Mouse (Mus musculus) forebrain, embryonic 12.5 days (tissue): Measurements from ENCODE around the gene Il4i1. TPM values are rescaled to one million over a fixed set of nuclear protein-coding genes. Genes with fewer than 3 reads are reported as not detected.

Source experiments
- ATAC-seq: fragments of 200-750 bp; cut with Nextera tagmentation; 2 replicates; pipeline ENCODE4 v1.8.0; 2017; ENCODE audit warnings: moderate TSS enrichment; ENCODE audit not compliant: low FRiP score
- H3K27ac ChIP-seq: fragments of 300-500 bp; sonication (generic); 2 replicates; pipeline ENCODE4 v1.5.1; 2016; ENCODE audit warnings: mild to moderate bottlenecking
- H3K27me3 ChIP-seq: fragments of 300-500 bp; sonication (generic); 2 replicates; pipeline ENCODE4 v1.6.1; 2016; ENCODE audit warnings: mild to moderate bottlenecking
- H3K36me3 ChIP-seq: fragments of 300-500 bp; sonication (generic); replicated peaks from 2 replicates; pipeline ENCODE4 v1.6.1; 2016; ENCODE audit warnings: mild to moderate bottlenecking
- H3K4me1 ChIP-seq: fragments of 300-500 bp; sonication (generic); 2 replicates; pipeline ENCODE4 v1.6.1; 2016
- H3K4me2 ChIP-seq: fragments of 300-500 bp; sonication (generic); 2 replicates; pipeline ENCODE4 v1.6.1; 2016; ENCODE audit warnings: mild to moderate bottlenecking, moderate library complexity
- H3K4me3 ChIP-seq: fragments of 300-500 bp; sonication (generic); replicated peaks from 2 replicates; pipeline ENCODE4 v1.5.1; 2016; ENCODE audit warnings: mild to moderate bottlenecking
- H3K9ac ChIP-seq: fragments of 300-500 bp; sonication (generic); 2 replicates; pipeline ENCODE4 v1.6.1; 2016; ENCODE audit warnings: mild to moderate bottlenecking
- H3K9me3 ChIP-seq: fragments of 300-500 bp; sonication (generic); 2 replicates; pipeline ENCODE4 v1.6.1; 2016
- WGBS: fragments of 180-500 bp; shearing (Covaris S2); methylation state at CpG from one replicate; pipeline ENCODE4 v1.1.7; 2016; 5-methylcytosine and 5-hydroxymethylcytosine counted together
- polyA plus RNA-seq: library from polyadenylated mRNA; unstranded; fragments of >200 nt; fragmentation: Nextera tagmentation; extraction: Ambion mirVana; gene quantifications from 2 replicates; pipeline ENCODE4 v1.2.1, GENCODE M21; 2016

Il4i1 gene
- 2.3 and 2.5 TPM in 2 replicates for polyA plus RNA-seq

DNA sequence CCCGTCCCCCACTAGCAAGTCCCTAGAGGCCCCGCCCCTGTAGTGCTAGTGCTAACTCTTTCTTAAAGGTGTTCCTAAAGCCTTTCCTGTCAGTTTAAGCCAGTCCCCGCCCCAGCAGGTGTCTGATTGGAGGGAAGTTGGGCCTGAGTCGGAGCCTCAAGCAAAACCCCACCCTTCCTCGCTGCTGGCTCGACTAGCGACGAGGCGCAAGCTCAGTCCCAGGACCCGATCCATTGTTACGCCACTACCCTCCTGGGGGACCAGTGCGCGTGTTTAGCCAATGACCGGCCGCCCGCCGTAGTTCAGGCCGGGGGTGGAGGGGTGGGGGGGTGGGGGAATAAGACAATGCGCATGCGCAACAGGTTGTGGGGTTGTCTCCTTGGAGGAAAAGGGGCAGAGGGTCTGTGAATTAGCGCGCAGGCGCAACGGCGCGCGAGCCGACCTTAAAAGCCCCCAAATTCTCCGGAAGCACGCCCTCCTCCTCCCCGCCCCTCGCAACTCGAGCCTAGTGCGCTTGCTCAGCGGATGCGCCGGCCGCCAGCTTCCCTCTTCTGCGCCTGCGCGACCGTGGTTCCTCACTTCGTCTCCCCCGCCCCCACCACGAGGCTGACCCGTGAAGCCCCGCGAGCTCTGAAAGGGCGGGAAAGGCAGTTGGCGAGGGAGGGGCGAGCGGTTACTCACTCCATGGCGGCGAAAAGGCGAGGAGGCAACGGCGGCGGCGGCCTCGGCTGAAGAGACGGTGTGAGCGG lies at the start of gene Il4i1, which contains the start of gene Nup62:
Gene Il4i1, plus strand, starts transcription at position 667 of the 749 bp plus-strand sequence.
Gene Nup62, plus strand, starts transcription at position 368 of the 749 bp plus-strand sequence.
- Histone ChIP-seq H3K27me3 (no peaks in the 10 kb centered on the region), H3K4me1 (peaks cover 47% of the 10 kb centered on the region), H3K9me3 (no peaks in the 10 kb centered on the region), H3K27ac (peak within 1 kb of the TSS; percentile 98), H3K36me3 (peaks cover 36% of the 10 kb centered on the region), H3K9ac (peak within 1 kb of the TSS; percentile 87), H3K4me2 (peak within 1 kb of the TSS; percentile 90), H3K4me3 (peak within 1 kb of the TSS; percentile 86)
- ATAC-seq, result peak; percentile 95
- WGBS, result under 1% methylated on average over 62 of the region's 62 CpGs

DNA sequence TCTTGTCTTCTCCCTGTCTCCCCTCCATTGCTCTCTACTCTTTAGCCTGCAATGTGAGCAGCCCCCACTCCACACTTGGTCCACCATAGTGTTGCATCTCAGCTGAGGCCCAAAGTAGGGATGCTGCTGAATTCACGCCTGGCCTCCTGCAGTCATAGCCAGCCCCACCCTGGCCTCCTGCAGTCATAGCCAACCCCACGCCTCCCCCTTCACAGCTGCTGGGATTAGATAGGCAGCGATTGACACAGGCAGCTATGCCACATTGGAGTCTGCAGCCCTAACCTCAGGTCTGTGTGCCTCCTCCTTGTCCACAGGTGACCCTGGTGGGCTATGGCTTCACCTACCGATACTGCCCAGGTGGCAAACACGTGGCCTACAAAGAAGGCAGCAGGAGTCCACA lies 48.1 kb upstream of the Il4i1 start:
- H3K36me3 ChIP-seq, result peaks cover 76% of the 10 kb centered on the region

GRCm38 (mm10) chr7:44770046-44770578 lies 46.1 kb upstream of the Il4i1 start:
- peaks cover 82% of the 10 kb centered on the region for H3K36me3 ChIP-seq
- no peak for ATAC-seq
- no peaks in the 10 kb centered on the region for H3K4me1 ChIP-seq
- no peaks in the 10 kb centered on the region for H3K9me3 ChIP-seq
- no peak overlapping the region for H3K27ac ChIP-seq
- WGBS, result 16% methylated on average over 6 of the region's 6 CpGs
- no peak overlapping the region for H3K4me3 ChIP-seq
- no peaks in the 10 kb centered on the region for H3K27me3 ChIP-seq
- no peak overlapping the region for H3K9ac ChIP-seq
- no peak overlapping the region for H3K4me2 ChIP-seq

More for the DNA sequence above, 48.1 kb upstream of the Il4i1 start:
- H3K4me3 ChIP-seq, result no peak overlapping the region
- ATAC-seq, result no peak
- H3K27me3 ChIP-seq, result no peaks in the 10 kb centered on the region
- no peaks in the 10 kb centered on the region for H3K4me1 ChIP-seq
- 85% methylated on average over 5 of the region's 5 CpGs for WGBS
- no peak overlapping the region for H3K27ac ChIP-seq
- no peak overlapping the region for H3K9ac ChIP-seq
- no peak overlapping the region for H3K4me2 ChIP-seq
- no peaks in the 10 kb centered on the region for H3K9me3 ChIP-seq

DNA sequence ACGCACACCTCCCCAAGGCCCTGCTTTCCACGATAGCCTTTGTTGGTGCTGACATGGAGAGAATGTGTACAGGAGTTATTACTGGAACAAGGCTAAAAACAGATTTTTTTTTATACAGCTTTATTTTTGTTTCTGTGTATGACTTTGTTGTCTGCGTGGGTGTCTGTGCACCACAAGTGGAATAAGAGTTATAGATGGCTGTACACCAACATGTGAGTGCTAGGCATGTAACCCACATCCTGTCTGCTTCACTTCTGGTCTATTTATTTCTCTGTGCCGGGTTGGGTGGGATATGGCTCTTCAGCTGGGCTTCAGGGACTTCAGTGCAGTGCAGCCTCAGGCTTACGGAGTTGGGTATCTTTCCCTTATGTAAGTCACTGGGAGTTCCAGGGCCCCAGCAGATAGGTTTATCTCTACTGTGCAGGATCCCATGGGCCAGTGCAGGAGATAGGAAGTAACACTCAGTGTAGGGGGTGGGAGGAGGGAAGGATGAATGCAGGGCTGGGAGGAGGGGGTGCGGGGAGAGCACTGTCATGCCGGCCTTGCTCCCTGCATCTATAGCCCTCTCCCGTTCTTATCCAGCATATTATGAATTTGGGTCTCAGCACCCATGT lies 43.5 kb upstream of the Il4i1 start:
- H3K27me3 ChIP-seq, result no peaks in the 10 kb centered on the region
- no peaks in the 10 kb centered on the region for H3K9me3 ChIP-seq
- no peaks in the 10 kb centered on the region for H3K4me1 ChIP-seq
- ATAC-seq, result no peak
- 90% methylated on average over 8 of the region's 8 CpGs for WGBS
- H3K4me2 ChIP-seq, result no peak overlapping the region
- no peak overlapping the region for H3K4me3 ChIP-seq
- no peak overlapping the region for H3K27ac ChIP-seq
- no peak overlapping the region for H3K9ac ChIP-seq
- H3K36me3 ChIP-seq, result peaks cover 74% of the 10 kb centered on the region

DNA sequence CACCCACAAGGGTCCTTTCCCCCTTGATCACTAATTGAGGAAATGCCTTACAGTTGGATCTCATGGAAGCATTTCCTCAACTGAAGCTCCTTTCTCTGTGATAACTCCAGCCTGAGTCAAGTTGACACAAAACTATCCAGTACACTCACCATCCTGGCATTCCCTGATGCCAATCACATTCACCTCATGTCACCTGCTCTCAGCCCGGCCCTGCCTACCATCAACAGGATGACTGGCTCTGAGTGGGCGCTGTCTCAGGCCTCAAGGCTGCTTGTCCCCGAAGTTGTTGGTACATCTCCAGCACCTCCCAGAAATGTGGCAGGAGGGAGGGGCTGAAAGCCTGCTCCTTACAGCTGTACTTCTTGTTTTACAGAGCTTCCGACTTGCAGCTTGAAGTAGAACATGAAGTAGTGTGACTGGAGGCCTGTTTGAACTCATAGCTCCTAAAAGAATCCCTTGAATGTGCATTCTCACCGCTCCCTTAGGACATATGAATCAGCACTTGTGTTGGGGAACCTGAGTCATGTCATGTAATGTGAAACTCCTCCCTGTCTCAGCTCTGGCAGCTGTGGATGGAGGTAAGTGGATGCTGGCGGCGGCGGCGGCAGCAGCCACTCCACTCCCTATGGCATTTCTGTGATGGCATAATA lies 39.2 kb upstream of the Il4i1 start:
- H3K9ac ChIP-seq, result no peak overlapping the region
- no peaks in the 10 kb centered on the region for H3K27me3 ChIP-seq
- no peak for ATAC-seq
- H3K27ac ChIP-seq, result no peak overlapping the region
- no peaks in the 10 kb centered on the region for H3K4me1 ChIP-seq
- 93% methylated on average over 9 of the region's 9 CpGs for WGBS
- peaks cover 38% of the 10 kb centered on the region for H3K36me3 ChIP-seq
- H3K9me3 ChIP-seq, result no peaks in the 10 kb centered on the region
- H3K4me3 ChIP-seq, result no peak overlapping the region
- no peak overlapping the region for H3K4me2 ChIP-seq

DNA sequence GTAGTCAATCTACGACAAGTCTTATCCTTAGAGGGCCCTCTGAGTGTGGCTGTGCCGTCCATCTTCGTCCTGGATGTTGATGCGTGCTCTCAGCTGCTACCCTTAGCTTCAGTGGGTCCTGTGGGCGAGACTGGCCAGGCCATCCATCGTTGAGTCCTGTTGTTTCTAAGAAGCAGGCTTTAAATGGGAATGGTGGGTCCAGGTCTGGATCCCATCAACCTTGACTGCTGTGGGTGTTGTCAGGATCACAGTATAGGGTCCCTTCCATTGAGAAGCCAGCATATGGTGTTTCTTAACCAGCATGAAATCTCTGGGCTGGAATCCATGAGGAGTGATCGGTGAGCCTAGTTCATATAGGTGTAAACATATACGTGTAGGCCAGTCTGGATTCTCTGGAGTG lies 36.1 kb upstream of the Il4i1 start:
- Histone ChIP-seq H3K27me3 (no peaks in the 10 kb centered on the region), H3K4me1 (no peaks in the 10 kb centered on the region), H3K4me3 (no peak overlapping the region), H3K36me3 (peaks cover 15% of the 10 kb centered on the region), H3K9me3 (no peaks in the 10 kb centered on the region), H3K9ac (no peak overlapping the region), H3K27ac (no peak overlapping the region), H3K4me2 (no peak overlapping the region)
- ATAC-seq, result no peak
- 91% methylated on average over 8 of the region's 8 CpGs for WGBS

DNA sequence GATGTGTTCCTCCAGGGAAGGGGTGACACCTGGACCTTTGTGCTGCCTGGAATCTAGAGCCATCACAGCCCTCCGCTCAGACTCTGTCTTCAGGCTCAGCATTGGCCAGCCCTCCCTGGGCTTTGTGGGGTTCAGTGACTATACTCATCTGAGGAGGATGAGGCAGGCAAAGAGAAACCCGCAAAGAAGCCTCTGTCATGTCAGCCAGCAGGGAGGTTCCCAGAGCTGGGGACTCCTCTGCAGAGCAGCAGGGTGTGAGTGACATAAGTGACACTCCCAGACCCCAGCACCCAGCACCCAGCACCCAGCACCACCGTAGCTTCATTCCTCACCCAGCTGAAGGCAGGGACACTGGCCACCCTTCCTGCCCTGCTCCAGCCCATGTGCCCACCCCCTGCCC lies 26.7 kb upstream of the Il4i1 start:
- Histone ChIP-seq H3K9me3 (peaks cover 3% of the 10 kb centered on the region; the same call in 1 of the 2 replicates), H3K4me1 (no peaks in the 10 kb centered on the region), H3K9ac (no peak overlapping the region), H3K27me3 (no peaks in the 10 kb centered on the region; the same call in 1 of the 2 replicates), H3K4me2 (no peak overlapping the region), H3K27ac (no peak overlapping the region), H3K4me3 (no peak overlapping the region), H3K36me3 (no peaks in the 10 kb centered on the region)
- ATAC-seq, result no peak
- 78% methylated on average over 3 of the region's 3 CpGs for WGBS

GRCm38 (mm10) chr7:44790066-44790465 lies 26.1 kb upstream of the Il4i1 start:
- 65% methylated on average over 4 of the region's 4 CpGs for WGBS
- H3K4me2 ChIP-seq, result no peak overlapping the region
- no peaks in the 10 kb centered on the region; the same call in 1 of the 2 replicates for H3K27me3 ChIP-seq
- H3K9ac ChIP-seq, result no peak overlapping the region
- no peak for ATAC-seq
- H3K4me1 ChIP-seq, result no peaks in the 10 kb centered on the region
- H3K36me3 ChIP-seq, result no peaks in the 10 kb centered on the region
- H3K27ac ChIP-seq, result no peak overlapping the region
- no peak overlapping the region for H3K4me3 ChIP-seq
- H3K9me3 ChIP-seq, result peaks cover 3% of the 10 kb centered on the region; the same call in 1 of the 2 replicates

- H3K4me1 ChIP-seq, result no peaks in the 10 kb centered on the region
- H3K4me3 ChIP-seq, result no peak overlapping the region
- no peak for ATAC-seq
- H3K9me3 ChIP-seq, result peaks cover 3% of the 10 kb centered on the region; the same call in 1 of the 2 replicates
- no peak overlapping the region for H3K27ac ChIP-seq
- no peaks in the 10 kb centered on the region; the same call in 1 of the 2 replicates for H3K27me3 ChIP-seq
- no peak overlapping the region for H3K4me2 ChIP-seq
- WGBS, result 84% methylated on average over 6 of the region's 6 CpGs
- no peak overlapping the region for H3K9ac ChIP-seq
- no peaks in the 10 kb centered on the region for H3K36me3 ChIP-seq
Measured at GRCm38 (mm10) chr7:44792781-44793180, 23.4 kb upstream of the Il4i1 start.

GRCm38 (mm10) chr7:44808927-44809326 lies 7.3 kb upstream of the Il4i1 start:
- Histone ChIP-seq H3K27ac (no peak overlapping the region), H3K9me3 (no peaks in the 10 kb centered on the region), H3K9ac (no peak overlapping the region), H3K4me2 (no peak overlapping the region), H3K4me3 (no peak overlapping the region), H3K36me3 (peaks cover 29% of the 10 kb centered on the region), H3K27me3 (no peaks in the 10 kb centered on the region), H3K4me1 (no peaks in the 10 kb centered on the region)
- 93% methylated on average over 2 of the region's 2 CpGs for WGBS
- ATAC-seq, result no peak

DNA sequence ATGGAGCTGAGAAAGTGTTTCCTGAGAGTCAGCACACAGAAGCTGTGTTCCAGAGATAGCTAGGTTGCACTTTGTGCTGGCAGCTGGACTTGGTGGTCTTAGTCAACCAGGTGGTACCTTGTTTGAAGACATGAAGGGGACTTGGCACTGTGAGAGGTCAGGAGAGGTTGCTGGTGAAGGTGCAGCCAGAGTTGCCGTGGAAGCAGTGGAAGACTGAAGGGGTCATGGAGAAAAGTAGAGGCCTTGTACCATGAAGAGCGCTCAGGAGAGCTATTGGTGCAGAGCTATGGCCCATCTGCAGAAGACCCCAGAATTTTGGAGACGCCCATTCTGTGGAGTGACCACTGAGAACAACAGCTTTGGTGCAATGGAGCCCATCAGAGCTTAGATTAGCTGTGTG lies 6.7 kb upstream of the Il4i1 start:
- Histone ChIP-seq H3K27ac (no peak overlapping the region), H3K27me3 (no peaks in the 10 kb centered on the region), H3K36me3 (peaks cover 35% of the 10 kb centered on the region), H3K9ac (no peak overlapping the region), H3K4me2 (no peak overlapping the region), H3K9me3 (no peaks in the 10 kb centered on the region), H3K4me1 (no peaks in the 10 kb centered on the region), H3K4me3 (no peak overlapping the region)
- 88% methylated on average over 3 of the region's 3 CpGs for WGBS
- ATAC-seq, result no peak

- H3K27me3 ChIP-seq, result no peaks in the 10 kb centered on the region
- no peak overlapping the region for H3K4me3 ChIP-seq
- H3K9me3 ChIP-seq, result no peaks in the 10 kb centered on the region
- 81% methylated on average over 4 of the region's 4 CpGs for WGBS
- H3K36me3 ChIP-seq, result peaks cover 37% of the 10 kb centered on the region
- no peak overlapping the region for H3K9ac ChIP-seq
- H3K4me2 ChIP-seq, result no peak overlapping the region
- no peak overlapping the region for H3K27ac ChIP-seq
- no peak for ATAC-seq
- peaks cover 9% of the 10 kb centered on the region for H3K4me1 ChIP-seq
Measured at GRCm38 (mm10) chr7:44810365-44810764, 5.8 kb upstream of the Il4i1 start.
